In the genomic region with DNA sequence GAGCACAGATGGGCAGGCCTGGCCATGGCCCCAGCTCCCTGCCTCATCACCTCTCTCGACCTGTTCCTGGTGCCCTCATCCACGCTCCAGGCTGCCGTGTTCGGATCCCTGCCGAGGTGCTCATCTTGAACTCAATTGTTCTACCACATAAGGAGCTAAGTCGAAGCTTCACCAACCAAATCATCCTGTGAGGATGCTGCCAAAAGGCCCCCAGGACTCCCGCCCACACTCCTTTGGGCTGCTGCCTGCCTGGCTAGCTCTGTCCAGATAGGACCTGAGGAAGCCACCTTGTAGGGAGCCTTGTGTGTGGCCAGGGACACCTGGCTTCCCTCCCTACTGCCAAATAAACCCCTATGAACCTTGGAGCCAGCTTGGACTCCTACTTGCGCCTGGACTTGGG, we compare ENCODE assay signal across 11 mouse cellular contexts. TPM values are rescaled to one million over a fixed set of nuclear protein-coding genes. Genes with fewer than 3 reads are reported as not detected.
A peak's percentile ranks its signal among the peaks of the same experiment; 100 is the strongest.
DNase-seq lines count a peak whose midpoint lies in the region; ATAC-seq lines count a peak whose summit lies in the region.
"Had no signal": no experiment of that assay in that cellular context is flagged by ENCODE, and none has a peak within 500 bp of the region (broad histone marks: within the 10 kb centered on the region; RNA-seq: fewer than 3 reads in every experiment).

No protein-coding gene starts in this region.

- H3K9me3 ChIP-seq in hindbrain, embryonic 10.5 days = no peaks in the 10 kb centered on the region
- H3K9me3 ChIP-seq in midbrain, embryonic 14.5 days (ENCODE audit: control insufficient read depth, low read length) = no peaks in the 10 kb centered on the region
- H3K9me3 ChIP-seq: megakaryocyte, embryonic 14.5 days had no signal

- peak overlapping the region; percentile 70 for H3K4me2 ChIP-seq in midbrain, embryonic 14.5 days (ENCODE audit: low read length)

- H3K27ac ChIP-seq in hindbrain, embryonic 10.5 days = peak overlapping the region; percentile 83
- peak overlapping the region; percentile 90 for H3K27ac ChIP-seq in midbrain, embryonic 14.5 days (replicated peaks; ENCODE audit: low read depth, low read length)
- H3K27ac ChIP-seq: left cerebral cortex, adult 2 months; liver, embryonic 14.5 days had no signal

- H3K27me3 ChIP-seq in hindbrain, embryonic 10.5 days (ENCODE audit: insufficient read depth, poor library complexity, severe bottlenecking) = peaks cover 44% of the 10 kb centered on the region
- H3K27me3 ChIP-seq in midbrain, embryonic 14.5 days (ENCODE audit: control insufficient read depth, insufficient read depth, low read length) = no peaks in the 10 kb centered on the region

- H3K9ac ChIP-seq in midbrain, embryonic 14.5 days (replicated peaks; ENCODE audit: low read length) = no peak overlapping the region; the same call in 1 of the 2 replicates
- H3K9ac ChIP-seq: liver, embryonic 14.5 days had no signal

- no peak overlapping the region for H3K4me3 ChIP-seq in hindbrain, embryonic 10.5 days
- no peak overlapping the region for H3K4me3 ChIP-seq in midbrain, embryonic 14.5 days (replicated peaks; ENCODE audit: low read depth, low read length)
- H3K4me3 ChIP-seq: left cerebral cortex, adult 2 months; megakaryocyte, embryonic 14.5 days had no signal

- peaks cover 77% of the 10 kb centered on the region for H3K4me1 ChIP-seq in hindbrain, embryonic 10.5 days (replicated peaks)
- peaks cover 59% of the 10 kb centered on the region for H3K4me1 ChIP-seq in midbrain, embryonic 14.5 days (ENCODE audit: control insufficient read depth, insufficient read depth, low read length)

- ATAC-seq in midbrain, embryonic 14.5 days (ENCODE audit: low FRiP score, low TSS enrichment) = no peak
- no peak for ATAC-seq in megakaryocyte, adult 5-6 weeks (ENCODE audit: poor library complexity, severe bottlenecking)

- DNase-seq in brain, adult 2 months (ENCODE audit: low read depth, low spot score) = peak; percentile 95
- DNase-seq in cerebellum, adult 9-10 months = peak; percentile 95
- no peak for DNase-seq in hindbrain, embryonic 10.5 days (ENCODE audit: low spot score)
- DNase-seq in midbrain, embryonic 14.5 days = peak; percentile 38
- no peak for DNase-seq in heart, adult 18-20 months
- no peak for DNase-seq in left cerebral cortex, adult 11 months (ENCODE audit: low spot score)
- DNase-seq: kidney, adult 18-20 months had no signal

- peaks cover 14% of the 10 kb centered on the region for H3K36me3 ChIP-seq in hindbrain, embryonic 10.5 days
- no peaks in the 10 kb centered on the region for H3K36me3 ChIP-seq in midbrain, embryonic 14.5 days (ENCODE audit: control insufficient read depth, insufficient read depth, low read length)

- WGBS in hindbrain, embryonic 10.5 days = 33% methylated on average over 8 of the region's 8 CpGs
- WGBS in midbrain, embryonic 14.5 days = 15% methylated on average over 8 of the region's 8 CpGs

RNA-seq across cellular contexts. Expression of gene Gmppa, which starts 7.1 kb away (rescaled TPM):
- polyA plus RNA-seq in hindbrain, embryonic 10.5 days (2016; fragmentation: Nextera tagmentation; extraction: Ambion mirVana) = 62.3 and 91.2 TPM in 2 replicates
- polyA plus RNA-seq in midbrain, embryonic 14.5 days (2014; fragmentation: Nextera tagmentation; extraction: Ambion mirVana) = 75.7 and 75.9 TPM in 2 replicates
- 10 to 100 TPM; 34.5 to 38.2 TPM for total RNA-seq in heart, adult 18-20 months (2021)
- 71.8 and 79.4 TPM in 2 replicates for total RNA-seq in megakaryocyte, adult 5-6 weeks (2015)
- 56.5 and 58.9 TPM in 2 replicates for total RNA-seq in megakaryocyte, adult 5-6 weeks (2017)

RNA-seq across cellular contexts. Expression of gene Asic4, which starts 7.4 kb away (rescaled TPM):
- 3.8 and 9.3 TPM in 2 replicates for polyA plus RNA-seq in hindbrain, embryonic 10.5 days (2016; fragmentation: Nextera tagmentation; extraction: Ambion mirVana)
- polyA plus RNA-seq in midbrain, embryonic 14.5 days (2014; fragmentation: Nextera tagmentation; extraction: Ambion mirVana) = 16.6 and 34.3 TPM in 2 replicates
- total RNA-seq in heart, adult 18-20 months (2021) = not detected
- total RNA-seq in megakaryocyte, adult 5-6 weeks (2015) = not detected in 2 replicates
- not detected in 2 replicates for total RNA-seq in megakaryocyte, adult 5-6 weeks (2017)

RNA-seq across cellular contexts. Expression of gene Chpf, which starts 36.3 kb away (rescaled TPM):
- polyA plus RNA-seq in hindbrain, embryonic 10.5 days (2016; fragmentation: Nextera tagmentation; extraction: Ambion mirVana) = 25.1 and 29.8 TPM in 2 replicates
- 39.7 and 44.2 TPM in 2 replicates for polyA plus RNA-seq in midbrain, embryonic 14.5 days (2014; fragmentation: Nextera tagmentation; extraction: Ambion mirVana)
- total RNA-seq in heart, adult 18-20 months (2021) = 10 to 100 TPM; 22.0 to 22.4 TPM
- total RNA-seq in megakaryocyte, adult 5-6 weeks (2015) = 0.50 and 0.69 TPM in 2 replicates
- total RNA-seq in megakaryocyte, adult 5-6 weeks (2017) = 0.37 and 0.41 TPM in 2 replicates

RNA-seq across cellular contexts. Expression of gene Tmem198, which starts 36.5 kb away (rescaled TPM):
- 8.6 and 20.4 TPM in 2 replicates for polyA plus RNA-seq in hindbrain, embryonic 10.5 days (2016; fragmentation: Nextera tagmentation; extraction: Ambion mirVana)
- 42.9 and 55.9 TPM in 2 replicates for polyA plus RNA-seq in midbrain, embryonic 14.5 days (2014; fragmentation: Nextera tagmentation; extraction: Ambion mirVana)
- under 1 TPM; 0.30 to 0.46 TPM for total RNA-seq in heart, adult 18-20 months (2021)
- total RNA-seq in megakaryocyte, adult 5-6 weeks (2015) = 0.11 TPM in 1 of 2 replicates, not detected in the other
- 0.15 TPM in 1 of 2 replicates, not detected in the other for total RNA-seq in megakaryocyte, adult 5-6 weeks (2017)

Comparison
In these comparisons a context has a peak if more than half of its experiments do, and no peak if none do; other contexts are left out.
1. DNase-seq: peak in brain, adult 2 months (single experiment), cerebellum, adult 9-10 months (single experiment) and midbrain, embryonic 14.5 days (single experiment); none in hindbrain, embryonic 10.5 days (single experiment), heart, adult 18-20 months (0 of 2) and left cerebral cortex, adult 11 months (single experiment).
2. RNA of gene Chpf, which starts 36.3 kb away (total RNA-seq): 22.0 to 22.4 TPM in heart, adult 18-20 months; 0.37 to 0.69 TPM in megakaryocyte, adult 5-6 weeks; every median in the first group is over 10 times any median in the second.